9 mouse cellular contexts compared by ENCODE assay signal in the genomic region with DNA sequence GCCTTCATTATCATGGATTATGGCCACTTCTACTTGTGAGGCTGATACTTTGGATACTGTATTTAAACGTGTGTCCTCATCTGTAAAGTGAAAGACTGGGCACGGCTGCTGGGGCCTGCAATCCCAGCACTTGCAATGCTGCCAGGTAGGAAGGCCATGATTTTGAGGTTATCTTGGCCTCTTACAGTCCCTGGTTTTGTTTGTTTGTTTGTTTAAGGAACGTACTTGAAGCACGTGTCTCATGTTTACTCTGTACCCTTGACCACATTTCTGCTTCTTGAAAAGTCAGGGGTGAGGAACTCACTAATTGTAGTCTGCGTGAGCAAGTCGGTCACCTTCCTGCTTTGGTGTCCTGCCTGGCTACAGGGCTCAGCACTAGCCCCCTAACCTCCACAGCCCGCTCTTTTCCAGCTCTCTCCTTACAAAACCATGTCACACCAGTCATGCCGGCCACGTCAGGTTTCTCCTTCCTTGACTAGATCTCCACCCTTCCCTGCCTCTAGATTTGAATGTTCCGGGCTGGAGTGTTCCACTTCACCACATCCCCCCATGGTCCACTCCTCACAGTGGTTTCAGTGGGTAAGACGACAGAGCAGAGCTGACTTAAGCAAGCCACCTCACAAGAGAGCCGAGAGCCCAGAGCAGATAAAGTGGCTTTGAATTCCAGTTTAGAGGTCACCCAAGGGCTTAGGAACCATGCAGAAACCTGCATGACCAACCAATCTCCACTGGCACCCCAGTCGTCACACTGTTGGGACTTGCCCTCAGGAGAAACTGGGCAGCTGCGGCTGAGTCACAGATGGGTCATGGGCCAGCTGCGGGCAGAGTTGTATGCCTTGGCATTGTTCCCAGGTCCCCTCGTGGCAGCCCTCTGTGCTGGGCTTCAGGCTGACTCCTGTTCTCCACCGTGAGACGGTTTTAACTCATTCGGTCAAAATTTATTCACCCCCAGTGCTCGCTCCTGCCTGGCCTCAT. TPM values are rescaled to one million over a fixed set of nuclear protein-coding genes. Genes with fewer than 3 reads are reported as not detected.
A peak's percentile ranks its signal among the peaks of the same experiment; 100 is the strongest.
DNase-seq lines count a peak whose midpoint lies in the region; ATAC-seq lines count a peak whose summit lies in the region.
"Had no signal": no experiment of that assay in that cellular context is flagged by ENCODE, and none has a peak within 500 bp of the region (broad histone marks: within the 10 kb centered on the region; RNA-seq: fewer than 3 reads in every experiment).

No protein-coding gene starts in this region.

- H3K4me3 ChIP-seq in midbrain, embryonic 11.5 days (ENCODE audit: low read depth, low read length) = no peak overlapping the region
- no peak overlapping the region for H3K4me3 ChIP-seq in midbrain, embryonic 15.5 days
- H3K4me3 ChIP-seq in forebrain, embryonic 10.5 days = no peak overlapping the region

- H3K36me3 ChIP-seq in midbrain, embryonic 11.5 days (ENCODE audit: control insufficient read depth, insufficient read depth, low read length) = peaks cover 4% of the 10 kb centered on the region; the same call in 1 of the 2 replicates
- peaks cover 26% of the 10 kb centered on the region for H3K36me3 ChIP-seq in midbrain, embryonic 15.5 days (replicated peaks)
- peaks cover 23% of the 10 kb centered on the region; the same call in 1 of the 2 replicates for H3K36me3 ChIP-seq in forebrain, embryonic 10.5 days (replicated peaks)

- no peak overlapping the region for H3K4me2 ChIP-seq in midbrain, embryonic 11.5 days
- no peak overlapping the region for H3K4me2 ChIP-seq in midbrain, embryonic 15.5 days

- 88% methylated on average over 20 of the region's 20 CpGs for WGBS in midbrain, embryonic 11.5 days
- WGBS in midbrain, embryonic 15.5 days = 69% methylated on average over 20 of the region's 20 CpGs
- WGBS in forebrain, embryonic 10.5 days = 85% methylated on average over 20 of the region's 20 CpGs

- ATAC-seq in cerebellum, adult (ENCODE audit: insufficient number of reproducible peaks, low FRiP score, low TSS enrichment) = no peak
- no peak for ATAC-seq in midbrain, embryonic 11.5 days (ENCODE audit: low FRiP score)
- ATAC-seq in midbrain, embryonic 15.5 days (replicated peaks) = no peak

- H3K9ac ChIP-seq in midbrain, embryonic 11.5 days (ENCODE audit: low read length) = no peak overlapping the region
- H3K9ac ChIP-seq in midbrain, embryonic 15.5 days = no peak overlapping the region

- H3K9me3 ChIP-seq in midbrain, embryonic 11.5 days (ENCODE audit: control insufficient read depth, low read length) = peaks cover 3% of the 10 kb centered on the region; the same call in 1 of the 2 replicates
- no peaks in the 10 kb centered on the region for H3K9me3 ChIP-seq in midbrain, embryonic 15.5 days
- H3K9me3 ChIP-seq in forebrain, embryonic 10.5 days = no peaks in the 10 kb centered on the region; the same call in 1 of the 2 replicates

- H3K27ac ChIP-seq in midbrain, embryonic 11.5 days (ENCODE audit: low read depth, low read length) = no peak overlapping the region
- H3K27ac ChIP-seq in midbrain, embryonic 15.5 days = no peak overlapping the region
- H3K27ac ChIP-seq in forebrain, embryonic 10.5 days = no peak overlapping the region

- H3K27me3 ChIP-seq in midbrain, embryonic 11.5 days (ENCODE audit: control insufficient read depth, insufficient read depth, low read length) = no peaks in the 10 kb centered on the region
- no peaks in the 10 kb centered on the region for H3K27me3 ChIP-seq in midbrain, embryonic 15.5 days (replicated peaks)
- H3K27me3 ChIP-seq in forebrain, embryonic 10.5 days (ENCODE audit: poor library complexity, severe bottlenecking) = 0 out of 2 replicates have a peak, but pooled peaks cover 3% of the 10 kb centered on the region
- H3K27me3 ChIP-seq: CH12.LX had no signal

- DNase-seq in cerebellum, postnatal 10 days = peak; percentile 78 to 82
- peak; percentile 72 for DNase-seq in midbrain, embryonic 11.5 days (ENCODE audit: low spot score, missing footprints)
- peak; percentile 40 for DNase-seq in gastrocnemius, postnatal 25 days
- peak; percentile 77 to 78 for DNase-seq in kidney, postnatal 36 days
- DNase-seq in forebrain, embryonic 10.5 days (ENCODE audit: extremely low spot score, low spot score) = no peak
- DNase-seq in right cerebral cortex, postnatal 4 days = no peak

- peaks cover 4% of the 10 kb centered on the region; the same call in 1 of the 2 replicates for H3K4me1 ChIP-seq in midbrain, embryonic 11.5 days (ENCODE audit: control insufficient read depth, insufficient read depth, low read length)
- peaks cover 25% of the 10 kb centered on the region for H3K4me1 ChIP-seq in midbrain, embryonic 15.5 days
- peaks cover 28% of the 10 kb centered on the region for H3K4me1 ChIP-seq in forebrain, embryonic 10.5 days

RNA-seq across cellular contexts. Expression of gene Tmem44, which starts 37.3 kb away (rescaled TPM):
- 26.6 and 27.9 TPM in 2 replicates for polyA plus RNA-seq in midbrain, embryonic 11.5 days (2014; fragmentation: Nextera tagmentation; extraction: Ambion mirVana)
- polyA plus RNA-seq in midbrain, embryonic 15.5 days (2015; fragmentation: Nextera tagmentation; extraction: Ambion mirVana) = 88.4 and 96.0 TPM in 2 replicates
- 1 to 10 TPM; 2.3 to 2.5 TPM for total RNA-seq in gastrocnemius, postnatal 25 days (2021)
- 18.8 and 19.9 TPM in 2 replicates for polyA plus RNA-seq in forebrain, embryonic 10.5 days (2016; fragmentation: Nextera tagmentation; extraction: Ambion mirVana)

Comparison
In these comparisons a context has a peak if more than half of its experiments do, and no peak if none do; other contexts are left out.
1. DNase-seq: peak in cerebellum, postnatal 10 days (2 of 2), midbrain, embryonic 11.5 days (single experiment), gastrocnemius, postnatal 25 days (single experiment) and kidney, postnatal 36 days (2 of 2); none in forebrain, embryonic 10.5 days (single experiment) and right cerebral cortex, postnatal 4 days (single experiment).